Mouse (Mus musculus) thymus, adult 18-20 months (tissue): Measurements from ENCODE around the gene Fam126b.
A peak's percentile ranks its signal among the peaks of the same experiment; 100 is the strongest.
"Not testable (repeated sequence)": the region's sequence is repeated elsewhere in the genome, so short reads cannot be mapped to it uniquely, and the experiment has no call there.

Experiments
- DNase-seq, 2 experiments: peaks; one replicate each; pipeline ENCODE4 v3.0.0; 2022; ENCODE audit warnings: mixed read lengths in 2 of 2

Gene Fam126b

DNA sequence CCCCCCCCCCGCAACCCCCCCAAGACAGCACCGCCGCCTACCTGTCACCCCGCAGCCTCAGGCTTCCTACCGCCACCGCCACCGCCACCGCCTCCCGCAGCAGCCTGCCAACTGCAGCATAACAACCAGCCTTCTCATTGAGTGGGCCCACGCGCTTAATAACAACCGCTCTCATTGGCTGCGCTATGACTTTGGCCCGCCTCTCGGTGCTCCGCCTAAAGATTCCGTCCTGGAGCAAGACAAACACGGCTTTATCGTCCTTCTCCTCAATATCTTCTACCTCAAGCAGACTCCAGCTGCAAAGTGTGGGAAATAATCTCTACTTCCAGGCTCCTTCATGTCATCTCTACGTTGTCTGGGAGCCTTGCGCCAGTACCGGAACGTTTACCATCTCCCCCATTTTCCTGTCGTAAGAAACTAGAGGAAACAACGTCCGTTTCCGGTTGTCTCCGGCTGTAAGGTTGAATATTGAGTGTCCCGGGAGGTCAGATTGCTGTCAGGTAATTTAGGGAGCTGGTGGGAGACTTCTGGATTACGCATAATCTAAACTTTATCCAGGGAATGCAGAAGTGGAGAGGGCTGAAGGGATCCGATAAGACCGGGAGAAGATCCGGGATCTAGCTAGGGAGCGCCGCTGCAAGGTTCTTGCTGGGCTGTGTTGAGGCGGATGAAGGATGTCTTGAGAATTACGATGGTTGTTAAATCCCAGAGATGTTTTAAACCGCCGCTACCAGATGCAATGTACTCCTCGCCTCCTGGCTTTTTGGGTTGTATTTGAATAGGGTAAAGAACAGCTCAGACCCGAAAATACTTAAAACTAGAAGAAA lies at the start of gene Fam126b, which contains the start of gene Ndufb3:
Fam126b (minus strand) TSS at position 153 of the 827 bp plus-strand sequence.
Ndufb3 (plus strand) TSS at position 214 of the 827 bp plus-strand sequence.
- DNase-seq = peak; percentile 74 to 83

DNA sequence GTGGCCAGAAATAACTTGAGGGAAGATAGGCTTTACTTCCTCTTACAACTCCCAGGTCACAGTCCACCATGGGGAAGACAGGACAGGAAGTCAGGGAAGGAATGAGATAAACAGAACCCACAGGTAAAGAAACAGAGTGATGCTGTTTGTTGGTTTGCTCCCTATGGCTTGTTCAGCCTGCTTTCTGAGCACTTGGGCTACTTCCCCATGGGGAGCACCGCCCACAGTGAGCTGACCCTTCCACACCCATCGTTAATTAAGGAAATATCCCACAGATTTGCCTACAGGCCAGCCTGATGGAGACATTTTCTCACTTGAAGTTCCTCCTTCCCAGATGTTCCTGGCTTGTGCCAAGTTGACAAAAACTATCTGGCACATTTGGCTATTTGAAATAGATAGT lies 42.7 kb upstream of the Fam126b start:
- DNase-seq = not testable (repeated sequence)

DNA sequence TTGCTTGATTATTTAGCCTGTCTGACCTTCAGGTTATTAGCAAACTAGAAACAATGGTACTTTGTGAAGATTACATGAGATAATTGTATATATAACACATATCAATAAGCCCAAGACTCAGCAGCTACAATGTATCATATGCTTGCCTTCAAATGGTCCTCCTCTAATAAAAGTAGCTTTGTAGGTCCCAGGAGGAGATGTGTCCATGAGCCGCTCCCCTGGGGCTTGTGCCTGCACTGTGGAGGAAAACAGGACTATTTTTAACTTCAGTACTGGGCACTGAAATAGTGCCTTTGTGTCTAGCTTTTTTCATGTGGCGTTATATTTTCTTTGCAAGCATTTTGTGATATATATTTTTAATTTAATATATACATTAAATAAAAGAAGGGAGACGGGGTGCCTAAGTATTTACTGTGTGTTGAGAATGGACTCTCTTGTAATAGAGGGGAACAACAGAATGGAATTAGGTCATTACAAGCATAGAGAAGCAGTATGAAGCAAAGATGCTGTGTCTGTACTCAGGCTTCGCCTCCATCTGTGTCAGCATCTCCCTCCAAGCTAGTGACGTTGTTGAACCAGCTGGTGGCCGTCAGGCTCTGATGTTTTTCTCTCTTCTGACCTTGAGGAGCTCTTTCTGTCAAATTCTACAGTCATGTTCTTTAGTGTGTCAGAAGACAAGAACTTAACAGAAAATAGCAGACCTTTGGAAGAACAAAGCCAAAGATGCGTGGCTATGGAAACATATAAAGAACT lies 36.0 kb upstream of the Fam126b start:
- no peak for DNase-seq

DNA sequence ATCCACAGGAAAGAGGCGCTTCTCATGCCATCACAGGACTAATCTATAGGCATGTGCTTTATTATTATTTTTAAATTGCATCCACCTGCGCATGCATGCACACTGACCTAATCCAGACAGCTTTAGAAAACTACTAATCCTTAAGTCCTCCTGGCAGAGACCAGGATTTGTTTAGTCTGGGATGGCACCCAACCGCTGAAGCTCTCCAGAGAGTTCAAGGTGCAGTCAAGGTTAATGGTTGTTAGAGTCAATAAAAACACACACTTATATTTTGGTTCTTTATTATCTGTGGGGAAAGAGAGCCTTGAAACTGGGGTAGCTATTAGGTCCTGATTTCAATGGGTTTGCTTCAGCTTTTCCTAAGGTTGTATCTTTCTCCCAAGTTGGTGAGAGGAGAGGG lies 35.1 kb upstream of the Fam126b start:
- no peak for DNase-seq

DNA sequence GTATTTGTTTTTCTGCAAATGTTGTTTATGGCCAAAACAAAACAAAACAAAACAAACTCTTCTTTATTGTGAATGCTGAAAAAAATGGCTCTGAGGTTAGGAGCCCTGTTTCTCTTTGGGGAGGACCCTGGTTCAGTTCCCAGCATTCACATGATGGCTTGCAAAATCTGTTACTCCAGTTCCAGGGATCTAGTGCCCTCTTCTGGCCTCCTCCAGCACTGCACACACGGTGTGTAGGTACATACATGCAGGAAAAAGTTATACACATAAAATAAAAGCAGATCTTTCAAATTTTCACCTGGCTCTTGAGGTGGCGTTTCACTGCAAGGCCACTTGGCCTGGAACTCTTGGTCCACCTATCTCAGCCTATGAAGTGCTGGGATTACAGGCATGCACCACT lies 32.6 kb upstream of the Fam126b start:
- DNase-seq = no peak

DNA sequence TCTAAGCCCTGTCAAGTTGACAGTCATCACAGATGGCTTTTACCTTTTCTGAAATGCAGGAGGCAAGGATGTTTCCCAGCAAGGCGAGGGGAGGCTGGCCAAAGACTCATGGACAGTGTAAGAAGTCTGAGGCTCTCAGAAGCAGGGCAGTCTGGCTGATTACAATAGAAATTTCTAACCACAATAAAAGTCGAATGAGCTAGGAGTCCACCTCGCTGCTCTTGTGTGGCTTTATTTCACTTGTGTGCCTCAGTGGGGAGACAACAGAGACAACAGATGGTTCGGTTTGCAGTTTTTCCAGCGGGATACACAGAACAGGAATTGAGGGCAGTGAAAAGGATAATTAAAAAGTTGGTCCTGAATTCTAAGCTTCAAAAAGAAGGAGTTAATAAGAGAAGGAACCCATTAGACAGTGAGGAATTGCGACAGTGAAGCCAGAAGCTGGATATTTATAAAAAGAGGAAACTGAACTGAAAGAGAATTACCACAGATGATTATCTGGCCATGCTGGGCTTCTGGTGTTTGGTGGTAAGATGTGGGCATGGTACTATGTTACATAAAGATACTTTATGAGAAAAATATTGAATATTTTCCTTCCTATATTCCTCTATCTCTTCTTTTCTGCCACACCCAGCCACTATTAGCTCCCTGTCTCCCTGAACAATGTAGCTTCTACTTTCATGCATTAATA lies 32.0 kb upstream of the Fam126b start:
- no peak for DNase-seq

DNA sequence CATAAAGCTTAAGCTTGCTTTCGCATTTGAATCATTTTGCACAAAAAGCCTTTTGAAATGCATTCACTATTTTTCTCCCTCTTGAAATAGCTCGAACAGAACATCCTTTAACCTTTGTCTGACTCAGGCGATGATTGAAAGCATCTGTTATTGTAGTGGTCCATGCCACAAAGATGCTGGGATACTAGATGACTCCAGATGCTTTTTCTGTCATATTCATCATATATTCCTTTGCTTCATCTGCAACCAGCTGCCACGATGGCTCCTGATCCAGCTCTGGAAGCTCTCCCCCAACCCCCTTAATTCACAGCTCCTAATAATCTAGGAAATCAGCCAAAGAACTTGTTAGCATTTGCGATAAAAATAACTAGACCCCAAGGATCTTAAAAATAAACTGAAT lies 31.0 kb upstream of the Fam126b start:
- no peak for DNase-seq

DNA sequence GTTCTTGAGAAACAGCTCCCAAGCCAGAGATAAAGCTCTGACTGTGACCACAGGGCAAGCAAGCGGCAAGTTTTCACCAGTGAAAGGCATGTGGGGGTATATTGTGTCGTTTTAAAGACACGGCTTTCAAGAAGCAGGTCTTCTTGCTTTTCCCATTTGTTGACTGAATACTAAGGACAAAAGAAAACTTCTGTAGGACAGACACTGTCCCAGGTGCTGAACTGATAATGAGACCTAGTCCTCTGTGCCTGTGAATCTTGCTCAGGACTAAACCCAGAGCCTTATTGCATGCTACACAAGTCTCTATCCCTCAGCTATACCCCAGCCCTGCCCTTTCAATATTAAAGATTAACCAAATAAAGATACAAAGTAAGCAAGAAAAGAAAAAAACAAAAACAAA lies 30.1 kb upstream of the Fam126b start:
- no peak for DNase-seq

DNA sequence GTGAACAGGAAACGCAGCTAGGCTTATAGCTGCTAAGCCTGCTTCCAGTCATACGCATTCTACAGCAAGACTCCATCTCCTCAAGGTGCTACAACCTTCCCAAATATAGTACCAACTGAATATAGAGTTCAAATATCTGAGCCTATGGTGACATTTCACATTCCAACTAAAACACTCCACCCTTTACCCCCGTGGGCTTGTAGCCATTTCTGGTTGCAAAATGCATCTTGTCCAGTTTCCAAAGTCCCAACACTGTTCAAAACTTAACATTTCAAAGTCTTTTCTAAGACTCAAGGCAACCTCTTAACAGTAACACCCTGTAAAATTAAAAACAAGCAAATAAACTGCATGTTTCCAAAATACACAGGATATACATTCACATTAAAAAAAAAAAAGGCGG lies 29.0 kb upstream of the Fam126b start:
- no peak for DNase-seq

DNA sequence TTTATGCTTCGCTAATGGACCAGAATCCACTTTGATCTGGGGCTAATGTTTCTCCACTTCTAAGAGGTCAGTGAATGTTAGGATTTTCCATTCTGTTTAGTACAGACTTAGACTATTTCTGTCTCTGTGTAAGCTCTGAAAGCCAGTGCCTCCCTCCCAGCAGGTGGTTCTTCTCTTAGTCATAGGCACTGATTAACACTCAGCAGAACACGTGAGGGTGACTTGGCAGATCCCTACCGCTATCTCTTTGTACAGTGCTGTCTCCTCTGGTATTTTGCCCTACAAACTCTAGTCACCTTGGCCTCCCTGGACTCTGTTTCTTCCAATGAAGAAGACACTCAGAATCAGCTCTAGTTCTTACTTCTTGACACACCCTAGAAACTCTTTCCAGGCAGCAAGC lies 28.3 kb upstream of the Fam126b start:
- no peak for DNase-seq

DNA sequence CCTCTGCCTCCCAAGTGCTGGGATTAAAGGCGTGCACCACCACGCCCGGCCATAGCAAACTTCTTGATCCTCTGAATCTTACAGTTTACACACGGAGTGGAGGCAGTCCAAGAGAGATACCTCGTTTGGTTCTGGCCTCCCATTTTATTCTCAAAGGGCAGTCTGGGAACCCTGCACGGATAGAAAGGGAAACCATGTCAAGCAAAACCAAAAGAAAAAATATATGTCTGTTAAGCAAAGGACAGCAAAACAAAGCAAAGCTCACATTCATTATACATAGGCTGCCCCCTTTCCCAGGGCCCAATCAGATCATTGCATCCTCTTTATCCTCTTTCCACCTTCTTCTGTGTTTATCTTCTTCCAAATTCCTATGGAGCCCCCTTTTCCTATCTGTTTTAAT lies 27.7 kb upstream of the Fam126b start:
- DNase-seq = no peak

DNA sequence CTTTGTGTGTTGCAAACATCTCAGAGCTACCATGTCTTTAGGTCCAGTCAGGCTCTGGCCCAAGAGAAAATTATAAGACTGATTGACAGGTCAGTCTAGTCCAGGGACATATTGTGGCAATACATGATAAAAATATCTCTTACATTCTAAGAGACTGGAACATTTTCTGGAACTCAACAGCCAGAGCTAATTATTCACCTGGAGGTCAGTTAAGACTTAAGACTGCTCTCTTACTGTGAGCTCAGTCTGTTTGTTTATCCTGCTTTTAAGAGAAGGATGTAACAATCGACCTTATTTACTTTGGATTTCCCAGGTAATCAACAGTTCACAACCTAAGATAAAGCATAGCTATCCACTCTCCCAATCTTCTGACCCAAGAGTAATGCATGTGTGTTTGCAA lies 24.5 kb upstream of the Fam126b start:
- DNase-seq = no peak

DNA sequence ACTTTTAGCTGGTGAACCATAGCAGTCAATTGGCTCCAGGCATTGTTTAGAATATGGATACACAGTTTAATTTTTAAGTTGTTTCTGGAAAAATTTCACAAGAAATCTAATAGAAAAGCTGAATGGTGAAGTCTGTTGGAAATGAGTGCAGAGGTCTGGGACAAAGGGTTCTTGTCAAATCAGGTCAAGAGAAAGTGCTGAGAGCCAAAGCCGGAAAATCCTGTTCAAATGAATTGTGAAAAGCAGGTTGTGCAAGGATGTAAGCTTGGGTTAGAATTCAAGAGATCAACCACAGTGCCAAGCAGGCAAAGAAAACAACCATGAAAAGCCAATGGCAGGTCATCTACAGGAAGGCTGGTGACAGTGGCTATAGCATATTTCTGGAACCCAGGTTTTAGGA lies 24.0 kb upstream of the Fam126b start:
- no peak for DNase-seq

DNA sequence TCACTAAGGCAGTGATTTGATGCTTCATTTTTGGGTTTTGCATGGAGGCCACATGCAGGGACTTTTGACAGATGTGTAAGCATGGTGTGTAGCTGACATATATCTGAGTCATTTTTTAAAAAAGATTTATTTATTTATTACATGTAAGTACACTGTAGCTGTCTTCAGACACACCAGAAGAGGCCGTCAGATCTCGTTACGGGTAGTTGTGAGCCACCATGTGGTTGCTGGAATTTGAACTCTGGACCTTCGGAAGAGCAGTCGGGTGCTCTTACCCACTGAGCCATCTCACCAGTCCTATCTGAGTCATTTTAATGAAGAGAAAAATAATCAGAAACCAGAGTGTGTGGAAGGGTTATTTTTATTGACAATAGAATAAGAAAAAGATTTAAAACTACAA lies 23.5 kb upstream of the Fam126b start:
- not testable (repeated sequence) for DNase-seq

DNA sequence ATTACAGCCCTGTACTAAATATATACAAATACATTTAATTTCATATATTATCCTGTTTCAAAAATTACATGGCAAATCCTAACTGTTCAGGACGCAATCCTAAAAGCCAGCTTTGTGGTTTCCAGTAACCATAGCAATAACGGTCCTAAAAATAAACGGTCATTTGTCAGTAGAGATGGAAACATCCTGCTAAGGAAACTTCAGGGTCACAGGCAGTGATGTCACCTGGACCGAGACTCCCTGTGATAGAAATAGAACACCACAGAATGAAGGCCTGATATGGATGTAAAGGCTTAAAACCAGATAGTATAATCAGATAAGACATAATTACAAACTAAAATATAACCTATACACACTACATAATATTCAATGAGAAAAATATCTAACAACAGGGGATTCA lies 17.6 kb upstream of the Fam126b start:
- DNase-seq = no peak

DNA sequence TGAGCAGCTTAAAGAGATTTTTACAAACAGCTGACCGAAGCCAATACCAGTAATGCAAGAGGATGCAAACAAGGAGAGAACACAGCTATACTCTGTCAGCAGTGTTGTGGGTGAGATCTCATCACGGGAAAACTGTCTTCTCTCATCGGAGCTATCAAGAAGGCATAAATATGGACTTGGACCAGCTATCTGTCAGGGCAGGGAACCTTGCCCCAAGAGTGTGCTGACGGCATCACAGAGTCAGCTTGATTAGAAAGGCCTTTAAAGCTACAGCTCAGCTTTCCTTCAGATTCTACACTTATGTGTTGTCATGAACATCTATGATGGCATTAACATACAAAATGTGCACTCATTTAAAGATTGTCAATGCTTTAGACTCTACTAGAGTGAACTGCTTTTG lies 16.6 kb upstream of the Fam126b start:
- DNase-seq = no peak

DNA sequence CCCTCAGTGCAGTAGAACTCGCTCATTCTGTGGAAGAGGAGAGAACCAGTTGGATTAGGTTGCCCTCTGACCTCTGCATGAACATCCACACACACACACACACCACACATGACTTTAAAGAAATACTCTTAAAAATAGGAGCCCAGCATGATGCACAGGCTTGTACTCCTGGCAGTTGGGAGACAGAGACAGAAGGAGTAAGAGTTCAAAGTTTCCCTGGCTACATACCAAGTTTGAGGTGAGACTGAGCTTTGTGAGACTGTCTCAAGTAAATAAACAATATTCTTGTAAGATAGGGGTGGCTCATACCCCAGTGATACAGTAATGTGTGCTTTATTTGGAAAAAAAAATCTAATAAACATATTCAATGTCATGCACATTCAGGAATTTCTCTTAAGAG lies 1.4 kb upstream of the Fam126b start:
- DNase-seq = no peak

DNA sequence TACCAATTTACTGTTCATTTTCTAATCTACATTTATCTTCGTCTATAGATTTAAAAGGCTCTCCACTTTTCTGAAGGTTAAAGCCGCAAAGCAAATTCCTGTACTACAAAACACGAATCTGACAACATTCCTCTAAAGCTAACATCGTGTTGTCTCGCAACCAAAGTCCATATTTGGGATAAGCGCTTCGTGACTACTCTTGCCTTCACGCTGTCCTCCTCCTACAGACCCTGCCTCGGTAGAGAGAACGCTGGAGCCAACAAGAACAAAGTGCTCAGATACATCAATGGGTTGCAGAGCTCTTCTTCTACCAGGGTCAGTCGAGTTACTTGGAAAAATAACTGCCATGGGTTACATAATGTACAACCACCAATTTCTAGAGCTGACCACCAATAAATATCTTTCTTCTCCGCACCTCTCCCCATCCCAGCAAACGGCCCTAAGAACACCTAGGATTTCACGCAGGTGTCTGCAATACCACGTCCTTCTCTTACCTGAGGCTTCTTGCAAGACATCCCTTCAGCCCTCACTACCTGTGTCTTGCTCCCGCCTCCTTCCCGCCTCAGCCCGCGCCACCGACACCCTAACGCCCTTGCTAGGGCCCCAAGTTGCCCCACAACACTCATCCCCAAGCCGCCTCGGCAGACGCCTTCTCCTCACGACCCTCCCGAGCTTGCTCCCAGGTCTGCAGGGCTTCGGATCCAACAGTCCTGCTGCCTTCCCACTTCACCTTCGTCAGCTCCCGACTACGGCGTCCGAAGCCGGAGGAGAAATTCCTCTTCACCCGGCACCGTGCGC lies 551 bp downstream of the Fam126b start:
- DNase-seq = no peak

DNA sequence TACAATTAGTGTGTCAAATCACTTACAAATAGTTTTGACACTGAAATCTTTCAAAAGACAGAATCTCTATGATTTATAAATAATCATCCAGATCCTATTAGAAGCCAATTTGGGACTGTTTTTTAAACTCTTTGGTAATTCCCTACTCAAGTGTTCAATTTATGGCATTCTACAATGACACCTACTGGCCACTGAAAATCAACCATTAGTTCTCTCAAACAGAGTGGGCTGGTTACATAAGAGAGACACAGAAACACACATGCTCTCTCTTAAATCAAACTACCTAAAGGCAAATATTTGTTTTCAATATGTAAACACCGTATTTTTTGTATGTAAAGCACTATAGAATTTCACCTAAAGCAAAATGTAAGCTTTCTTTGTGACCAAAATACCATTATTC lies 1.9 kb downstream of the Fam126b start:
- no peak for DNase-seq

DNA sequence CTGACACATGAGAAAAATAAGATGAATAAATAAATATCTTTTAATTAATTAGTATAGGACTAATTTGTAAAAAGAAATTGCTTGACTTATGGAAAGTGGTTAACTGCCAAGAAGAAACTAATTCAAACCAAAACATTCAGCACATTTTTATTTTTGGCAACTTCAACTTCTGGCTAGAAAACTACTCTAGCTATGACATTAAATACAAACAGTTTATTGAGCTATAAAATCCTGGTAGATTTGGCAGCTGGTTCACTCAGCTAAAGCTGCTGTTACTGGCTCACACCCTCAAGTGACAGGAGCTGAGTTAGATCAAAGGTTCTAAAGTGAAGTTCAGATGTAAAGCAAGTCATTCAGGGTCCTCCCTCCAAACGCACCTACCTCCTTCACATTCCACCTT lies 3.5 kb downstream of the Fam126b start:
- DNase-seq = no peak

DNA sequence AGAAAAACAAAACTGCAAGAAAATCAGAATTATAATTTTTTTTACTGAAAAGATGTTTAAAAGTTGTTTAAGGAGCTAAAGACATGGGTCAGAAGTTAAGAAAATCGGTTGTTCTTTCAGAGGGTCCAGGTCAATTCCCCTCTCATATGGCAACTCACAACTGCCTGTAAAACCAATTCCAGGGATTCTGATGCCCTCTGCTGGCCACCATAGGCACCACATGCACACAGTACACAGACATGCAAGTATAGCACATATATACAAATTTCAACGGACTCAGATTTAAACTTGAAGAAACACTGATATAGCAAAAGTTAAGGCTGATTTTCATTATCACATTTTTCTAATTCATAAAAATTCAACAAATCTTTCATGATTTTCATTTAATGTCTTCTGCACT lies 6.9 kb downstream of the Fam126b start:
- no peak for DNase-seq

DNA sequence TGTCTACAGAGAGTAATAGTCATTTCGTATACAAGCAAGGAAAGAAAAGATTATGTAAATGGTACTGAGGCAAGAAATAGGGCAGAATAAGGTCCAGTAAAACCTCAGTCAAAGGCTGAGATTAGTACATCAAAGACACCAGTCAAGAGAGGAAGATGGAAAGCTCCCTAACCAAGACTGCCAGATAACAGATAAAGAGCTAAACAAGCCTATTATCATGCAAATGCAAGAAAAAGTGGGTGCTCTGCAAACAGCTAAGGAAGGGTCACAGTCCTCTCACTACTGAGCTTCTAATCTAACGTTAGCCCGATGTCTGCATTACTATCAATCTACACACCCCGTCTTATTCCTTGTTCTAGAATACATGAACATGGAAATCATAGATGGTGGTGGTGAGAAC lies 15.7 kb downstream of the Fam126b start:
- DNase-seq = no peak
